8 mouse cellular contexts compared by ENCODE assay signal in the genomic region with DNA sequence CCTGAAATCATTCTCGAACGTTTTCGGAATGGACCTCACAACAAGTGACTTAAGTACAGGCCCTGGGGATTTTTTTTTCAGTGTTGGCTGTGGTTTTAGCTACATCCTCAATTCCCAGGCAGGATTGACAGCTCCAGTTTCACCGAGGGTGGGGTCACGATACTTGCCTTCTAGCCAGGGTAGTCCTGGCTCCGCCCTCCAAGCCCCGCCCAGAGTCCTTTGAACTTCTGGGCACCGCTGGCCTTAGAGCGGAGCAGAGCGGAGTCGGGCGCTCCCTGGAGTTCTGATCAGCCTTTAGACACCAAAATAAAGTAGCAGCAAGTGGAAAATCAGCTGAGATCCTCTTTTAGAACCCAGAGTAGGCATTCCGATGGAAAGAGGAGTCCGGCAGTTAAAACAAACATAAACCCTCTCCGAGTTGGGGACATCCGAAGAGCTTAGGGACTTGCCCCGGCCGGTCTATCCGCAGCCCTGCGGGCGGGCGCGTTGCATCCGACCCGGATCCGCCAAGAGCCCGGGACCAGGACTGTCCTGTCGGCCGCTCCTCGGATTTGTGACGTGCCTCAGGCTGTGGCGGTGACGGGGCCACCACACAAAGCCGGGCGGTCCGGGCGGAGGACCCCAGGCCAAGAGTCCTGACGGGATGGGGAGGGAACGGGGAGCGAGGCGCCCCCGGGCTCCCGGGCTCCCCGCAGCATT. TPM values are rescaled to one million over a fixed set of nuclear protein-coding genes. Genes with fewer than 3 reads are reported as not detected.
DNase-seq lines count a peak whose midpoint lies in the region; ATAC-seq lines count a peak whose summit lies in the region.

No protein-coding gene starts in this region.

- H3K27ac ChIP-seq in hindbrain, embryonic 12.5 days = peak overlapping the region; percentile 86

- DNase-seq in NIH3T3 (ENCODE audit: low read depth) = peak; percentile 96
- DNase-seq in cerebellum, adult 9-11 months = peak; percentile 60
- DNase-seq in frontal cortex, postnatal 10 days (ENCODE audit: low spot score in 2 of 2) = peak; percentile 64 to 72
- peak; percentile 56 to 74 for DNase-seq in layer of hippocampus, postnatal 14 days (ENCODE audit: low spot score in 2 of 2)
- peak; percentile 98 for DNase-seq in lung, postnatal 10 days
- DNase-seq in ovary, postnatal 14 days (ENCODE audit: low spot score) = peak; percentile 83
- peak; percentile 75 to 79 for DNase-seq in thymus, postnatal 10 days (ENCODE audit: low spot score in 2 of 2)

- peaks cover 27% of the 10 kb centered on the region for H3K4me1 ChIP-seq in hindbrain, embryonic 12.5 days

- WGBS in hindbrain, embryonic 12.5 days = under 1% methylated on average over 39 of the region's 44 CpGs

- H3K9me3 ChIP-seq in hindbrain, embryonic 12.5 days (replicated peaks) = no peaks in the 10 kb centered on the region

- H3K4me3 ChIP-seq in hindbrain, embryonic 12.5 days = peak overlapping the region; percentile 65

- H3K27me3 ChIP-seq in hindbrain, embryonic 12.5 days = peaks cover 37% of the 10 kb centered on the region

- peak; percentile 86 for ATAC-seq in hindbrain, embryonic 12.5 days (ENCODE audit: low FRiP score)

- H3K4me2 ChIP-seq in hindbrain, embryonic 12.5 days (replicated peaks) = peak overlapping the region; percentile 96

- H3K9ac ChIP-seq in hindbrain, embryonic 12.5 days = peak overlapping the region; percentile 85

- H3K36me3 ChIP-seq in hindbrain, embryonic 12.5 days = no peaks in the 10 kb centered on the region

RNA-seq across cellular contexts. Expression of a gene that starts 0.5 kb away (rescaled TPM):
- 6.0 and 6.6 TPM in 2 replicates for polyA plus RNA-seq in hindbrain, embryonic 12.5 days (2016; fragmentation: Nextera tagmentation; extraction: Ambion mirVana)
- 1 to 10 TPM; 6.8 to 6.9 TPM for total RNA-seq in layer of hippocampus, postnatal 14 days (2021)

RNA-seq across cellular contexts. Expression of a gene that starts 16.4 kb away (rescaled TPM):
- 63.9 and 64.4 TPM in 2 replicates for polyA plus RNA-seq in hindbrain, embryonic 12.5 days (2016; fragmentation: Nextera tagmentation; extraction: Ambion mirVana)
- total RNA-seq in layer of hippocampus, postnatal 14 days (2021) = 10 to 100 TPM; 36.9 to 45.0 TPM

Comparison
In these comparisons a context has a peak if more than half of its experiments do, and no peak if none do; other contexts are left out.
1. Peak in every context shown above with its lines: DNase-seq, ATAC-seq, H3K4me3 ChIP-seq and H3K27ac ChIP-seq.